Mouse (Mus musculus) kidney, adult 2 months (tissue): ENCODE data around the gene Itga5.
A peak's percentile ranks its signal among the peaks of the same experiment; 100 is the strongest.

Experiments
- CTCF ChIP-seq: fragments of 200-500 bp; conservative IDR thresholded peaks from 2 replicates; pipeline ENCODE4 v1.5.1; 2011; ENCODE audit warnings: low read depth, mild to moderate bottlenecking, control low read depth, low read length, moderate library complexity, mixed read lengths; ENCODE audit not compliant: insufficient read depth, insufficient read length
- POLR2A ChIP-seq: fragments of 200-500 bp; IDR thresholded peaks from one replicate; pipeline ENCODE4 v1.6.1; 2011; ENCODE audit warnings: low read depth, low read length, control low read depth

DNA sequence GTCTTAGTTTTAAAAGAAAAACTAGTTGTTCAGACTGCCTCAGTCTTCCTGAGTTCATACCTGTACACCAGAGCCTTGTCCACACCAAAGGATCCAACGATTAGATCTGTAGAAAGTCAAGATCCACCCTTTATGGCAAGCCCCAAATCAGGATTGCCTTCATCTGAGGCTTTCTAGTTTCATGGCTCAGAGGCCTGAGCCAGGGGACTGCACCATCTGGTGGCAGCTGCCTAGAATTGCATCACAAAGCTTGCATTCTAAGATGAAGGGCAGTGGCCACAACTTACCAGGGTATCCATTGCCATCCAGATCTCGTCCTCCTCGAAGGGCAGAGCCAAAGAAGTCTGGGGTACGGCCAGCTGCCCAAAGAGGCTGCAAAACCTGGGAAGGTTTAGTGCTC is 13.7 kb downstream of the Itga5 start:
- TF ChIP-seq CTCF (peak; percentile 88), POLR2A (no peak)
